Mouse (Mus musculus) G1E-ER4 (cell line): ENCODE results near the gene Olfr609. TPM values are rescaled to one million over a fixed set of nuclear protein-coding genes. Genes with fewer than 3 reads are reported as not detected.
"Not testable (repeated sequence)": the region's sequence is repeated elsewhere in the genome, so short reads cannot be mapped to it uniquely, and the experiment has no call there.

Source experiments
- GATA1 ChIP-seq: IDR thresholded peaks from one replicate; pipeline ENCODE4 v1.8.0; 2012; ENCODE audit warnings: low read length, inconsistent platforms
- polyA plus RNA-seq: library from polyadenylated mRNA; stranded (reverse); fragments of >175 nt; gene quantifications from 2 replicates; pipeline ENCODE4 v1.2.3, GENCODE M21; 2012

Olfr609 gene
- not detected in 2 replicates for polyA plus RNA-seq

GRCm38 (mm10) chr7:103497962-103498361, at the start of gene Olfr609:
TSS of gene Olfr609 (minus strand) at chr7:103498062.
- no peak for TF ChIP-seq GATA1

DNA sequence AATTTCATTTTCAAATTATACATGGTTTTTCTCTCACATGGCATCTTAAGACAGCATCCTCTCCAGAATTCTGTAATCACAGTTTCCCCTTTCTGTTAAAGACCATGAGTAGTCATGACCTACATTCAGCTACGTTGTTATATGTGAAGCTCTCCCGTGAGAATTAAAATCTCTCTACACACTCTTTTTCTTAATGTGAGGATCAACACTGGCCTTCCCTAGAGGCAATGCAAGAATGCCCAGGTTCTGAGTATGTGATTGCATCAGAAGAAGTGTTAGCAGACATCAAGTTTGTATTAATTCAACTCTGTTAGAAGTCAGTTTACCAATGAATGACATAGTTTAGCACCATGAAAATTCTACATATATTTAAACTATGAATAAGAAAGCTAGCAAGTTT, 44.8 kb upstream of the Olfr609 start, which contains the start of gene Olfr612:
TSS of gene Olfr612 (minus strand) at position 101 of the 400 bp plus-strand sequence.
- TF ChIP-seq GATA1 = not testable (repeated sequence)

- TF ChIP-seq GATA1 = not testable (repeated sequence)
Measured at GRCm38 (mm10) chr7:103520746-103521145, 22.9 kb upstream of the Olfr609 start, which contains the start of gene Olfr611. TSS of gene Olfr611 (minus strand) at chr7:103520846.

DNA sequence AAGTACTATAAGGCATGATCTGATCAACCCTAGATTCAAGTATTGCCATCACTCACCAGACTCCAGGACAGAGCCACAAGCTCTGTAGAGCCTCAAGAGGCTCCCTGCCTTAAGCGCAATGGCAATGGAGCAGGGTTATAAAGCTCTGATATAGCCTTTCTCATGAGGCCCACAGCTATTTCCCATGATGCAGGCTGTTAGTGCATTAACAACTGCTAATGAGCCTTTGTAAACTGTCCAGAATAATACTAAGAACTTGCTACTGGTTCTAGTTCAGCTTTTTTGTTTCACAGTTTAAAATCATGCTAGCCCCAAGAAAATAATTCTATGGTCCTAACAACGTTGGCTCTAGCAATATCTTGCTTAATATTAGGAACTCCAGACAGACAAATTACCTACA, 14.2 kb upstream of the Olfr609 start, which contains the start of gene Olfr610:
TSS of gene Olfr610 (minus strand) at position 101 of the 400 bp plus-strand sequence.
- TF ChIP-seq GATA1 = no peak

- no peak for TF ChIP-seq GATA1
Measured at GRCm38 (mm10) chr7:103469577-103469976, 28.3 kb downstream of the Olfr609 start, which contains the start of gene Olfr608. TSS of gene Olfr608 (plus strand) at chr7:103469877.

DNA sequence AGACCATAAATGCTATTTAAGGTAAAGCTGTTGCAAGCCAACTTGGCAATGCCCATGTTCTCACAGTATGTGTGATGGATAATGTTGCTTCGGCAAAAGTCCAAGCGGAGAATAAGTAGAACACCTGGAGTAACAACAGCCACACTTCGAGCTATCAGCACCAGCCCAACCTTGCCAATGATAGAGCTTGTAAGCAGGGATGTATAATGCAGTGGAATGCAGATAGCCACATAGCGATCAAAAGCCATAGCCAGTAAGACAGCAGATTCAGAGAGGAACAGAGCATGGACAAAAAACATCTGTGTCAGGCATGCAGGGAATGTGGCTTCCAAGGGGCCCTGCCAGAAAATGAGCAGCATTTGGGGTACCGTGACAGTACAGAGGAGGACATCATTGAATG, 37.3 kb downstream of the Olfr609 start:
- no peak for TF ChIP-seq GATA1

- TF ChIP-seq GATA1 = no peak
Measured at GRCm38 (mm10) chr7:103448746-103449145, 49.1 kb downstream of the Olfr609 start, which contains the start of gene Olfr606. TSS of gene Olfr606 (plus strand) at chr7:103449046.

DNA sequence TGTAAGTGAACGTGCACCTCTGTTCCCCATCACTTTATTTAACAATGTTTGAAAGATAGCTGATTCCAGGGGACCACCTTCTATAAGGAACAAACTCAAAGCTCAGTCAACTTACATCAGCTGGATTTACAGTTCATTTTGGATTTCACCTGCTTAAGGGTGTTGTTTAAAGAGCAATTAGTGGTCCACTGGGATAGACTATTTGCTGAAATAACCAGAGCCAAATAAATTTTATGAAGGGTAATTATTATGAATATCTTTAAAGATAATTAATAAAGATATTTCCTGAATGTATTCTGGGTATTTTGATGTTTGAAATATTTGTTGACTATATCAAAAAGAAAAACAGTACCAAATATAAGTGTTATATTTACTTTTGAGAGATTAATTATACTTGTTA, 52.5 kb downstream of the Olfr609 start, which contains the start of gene Olfr605:
TSS of gene Olfr605 (minus strand) at position 101 of the 400 bp plus-strand sequence.
- no peak for TF ChIP-seq GATA1

Other genes starting within 250 kb of the Olfr609 start
- not detected in 2 replicates for gene Usp17ld, start 245.6 kb downstream of the Olfr609 start, polyA plus RNA-seq
- not detected in 2 replicates for gene Olfr596, start 192.4 kb downstream of the Olfr609 start, polyA plus RNA-seq
- gene Olfr597, start 181.7 kb downstream of the Olfr609 start, polyA plus RNA-seq = not detected in 2 replicates
- not detected in 2 replicates for gene Olfr598, start 174.5 kb downstream of the Olfr609 start, polyA plus RNA-seq
- gene Olfr599, start 162.1 kb downstream of the Olfr609 start, polyA plus RNA-seq = not detected in 2 replicates
- not detected in 2 replicates for gene Olfr600, start 148.4 kb downstream of the Olfr609 start, polyA plus RNA-seq
- gene Olfr601, start 135.4 kb downstream of the Olfr609 start, polyA plus RNA-seq = not detected in 2 replicates
- gene Olfr603, start 111.9 kb downstream of the Olfr609 start, polyA plus RNA-seq = not detected in 2 replicates
- gene Usp17lc, start 83.0 kb downstream of the Olfr609 start, polyA plus RNA-seq = not detected in 2 replicates
- not detected in 2 replicates for gene Olfr605, start 52.6 kb downstream of the Olfr609 start, polyA plus RNA-seq
- gene Olfr606, start 49.0 kb downstream of the Olfr609 start, polyA plus RNA-seq = not detected in 2 replicates
- gene Olfr607, start 33.9 kb downstream of the Olfr609 start, polyA plus RNA-seq = not detected in 2 replicates
- gene Olfr608, start 28.2 kb downstream of the Olfr609 start, polyA plus RNA-seq = not detected in 2 replicates
- gene Olfr610, start 14.1 kb upstream of the Olfr609 start, polyA plus RNA-seq = not detected in 2 replicates
- not detected in 2 replicates for gene Olfr611, start 22.8 kb upstream of the Olfr609 start, polyA plus RNA-seq
- gene Olfr612, start 44.7 kb upstream of the Olfr609 start, polyA plus RNA-seq = not detected in 2 replicates
- gene Olfr613, start 50.0 kb upstream of the Olfr609 start, polyA plus RNA-seq = not detected in 2 replicates
- not detected in 2 replicates for gene Olfr615, start 58.0 kb upstream of the Olfr609 start, polyA plus RNA-seq
- gene Olfr616, start 71.1 kb upstream of the Olfr609 start, polyA plus RNA-seq = not detected in 2 replicates
- not detected in 2 replicates for gene Olfr617, start 75.0 kb upstream of the Olfr609 start, polyA plus RNA-seq
- gene Olfr618, start 92.0 kb upstream of the Olfr609 start, polyA plus RNA-seq = not detected in 2 replicates
- gene Olfr619, start 102.5 kb upstream of the Olfr609 start, polyA plus RNA-seq = not detected in 2 replicates
- not detected in 2 replicates for gene Olfr620, start 114.5 kb upstream of the Olfr609 start, polyA plus RNA-seq
- not detected in 2 replicates for gene Olfr622, start 144.6 kb upstream of the Olfr609 start, polyA plus RNA-seq
- gene Olfr623, start 165.6 kb upstream of the Olfr609 start, polyA plus RNA-seq = not detected in 2 replicates
- gene Olfr624, start 173.1 kb upstream of the Olfr609 start, polyA plus RNA-seq = not detected in 2 replicates
- not detected in 2 replicates for gene Olfr625-ps1, start 184.7 kb upstream of the Olfr609 start, polyA plus RNA-seq
- not detected in 2 replicates for gene Olfr243, start 216.6 kb upstream of the Olfr609 start, polyA plus RNA-seq
- gene Olfr628, start 232.3 kb upstream of the Olfr609 start, polyA plus RNA-seq = not detected in 2 replicates
- not detected in 2 replicates for gene Olfr629, start 246.9 kb upstream of the Olfr609 start, polyA plus RNA-seq